Mouse (Mus musculus): ENCODE measurements around the gene Grip2.

DNA sequence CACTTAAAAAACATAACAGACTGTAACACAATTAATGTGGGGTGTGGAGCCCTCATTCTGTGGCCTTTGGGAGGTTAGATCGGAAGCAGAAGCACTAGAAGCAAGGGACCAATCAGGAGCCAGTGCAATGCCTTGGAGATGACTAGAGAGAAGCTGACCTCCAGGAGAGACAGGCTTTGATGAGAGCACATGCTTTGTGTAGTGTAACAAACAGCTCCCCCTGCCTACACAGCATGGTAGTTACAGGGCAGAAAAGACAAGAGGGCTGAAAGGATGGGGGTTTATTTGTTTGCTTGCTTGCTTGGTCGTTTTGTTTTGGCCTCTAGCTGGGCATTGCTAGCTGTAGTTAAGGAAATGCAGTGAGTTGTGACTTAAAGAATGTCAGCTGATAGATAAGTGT is 25.5 kb upstream of the Grip2 start:
- TF ChIP-seq POLR2A (IDR thresholded peaks at IDR 0.05; ENCODE audit: borderline replicate concordance, low read depth, low read length) (no peak), CTCF (IDR thresholded peaks at IDR 0.05; ENCODE audit: low read depth, low read length) (no peak)

Data from bone marrow macrophage, adult 2 months (primary cell).